Mouse (Mus musculus): ENCODE measurements around the gene C1qtnf12. TPM values are rescaled to one million over a fixed set of nuclear protein-coding genes. Genes with fewer than 3 reads are reported as not detected.

C1qtnf12 gene
- 18.9 and 23.8 TPM in 2 replicates for polyA plus RNA-seq (2016; fragmentation: Nextera tagmentation; extraction: Ambion mirVana)

DNA sequence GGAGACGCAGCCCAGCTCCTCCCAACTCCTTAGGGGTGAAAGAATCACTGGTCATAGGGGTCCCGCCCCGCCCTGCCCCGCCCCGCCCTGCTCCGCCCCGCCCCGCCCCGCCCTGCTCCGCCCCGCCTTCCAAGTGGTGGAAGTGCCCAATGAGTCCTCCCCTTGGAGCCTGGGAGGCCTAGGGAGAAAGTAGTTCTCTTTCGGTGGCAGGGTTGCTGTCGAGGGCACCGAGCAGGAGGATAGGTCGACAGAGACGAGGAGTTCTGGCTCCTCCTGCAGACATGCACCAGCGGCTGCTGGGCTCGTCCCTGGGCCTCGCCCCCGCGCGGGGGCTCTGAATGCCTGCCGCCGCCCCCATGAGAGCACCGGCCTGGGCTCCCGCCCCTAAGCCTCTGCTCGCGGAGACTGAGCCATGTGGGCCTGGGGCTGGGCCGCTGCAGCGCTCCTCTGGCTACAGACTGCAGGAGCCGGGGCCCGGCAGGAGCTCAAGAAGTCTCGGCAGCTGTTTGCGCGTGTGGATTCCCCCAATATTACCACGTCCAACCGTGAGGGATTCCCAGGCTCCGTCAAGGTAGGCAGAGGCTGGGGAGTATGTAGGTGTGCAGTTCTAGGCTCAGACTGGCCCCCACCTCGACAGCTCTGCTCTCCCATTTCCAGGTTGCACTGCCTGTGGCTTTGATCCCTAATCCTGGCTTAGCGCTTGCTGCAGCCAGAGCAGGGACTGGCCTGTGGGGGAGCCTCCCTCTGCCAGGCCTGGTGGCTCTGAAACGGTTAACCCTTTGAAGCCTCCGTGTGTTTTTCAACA, at the start of gene C1qtnf12:
Gene C1qtnf12 (plus strand): TSS at position 152 of the 805 bp plus-strand sequence.
- peaks cover 26% of the 10 kb centered on the region for H3K4me1 ChIP-seq
- DNase-seq (ENCODE audit: low spot score), result peak; percentile 65
- peaks cover 58% of the 10 kb centered on the region for H3K36me3 ChIP-seq
- H3K4me3 ChIP-seq, result peak within 1 kb of the TSS; percentile 65
- H3K27me3 ChIP-seq (ENCODE audit: low read depth, poor library complexity, severe bottlenecking), result no peaks in the 10 kb centered on the region
- peak within 1 kb of the TSS; percentile 83 for H3K27ac ChIP-seq (replicated peaks)
- no peaks in the 10 kb centered on the region for H3K9me3 ChIP-seq (replicated peaks)
- WGBS, result under 1% methylated on average over 42 of the region's 42 CpGs

- WGBS, result 80% methylated on average over 1 of the region's 1 CpGs
Observed at GRCm38 (mm10) chr4:155932031-155932430, 30.1 kb upstream of the C1qtnf12 start.

DNA sequence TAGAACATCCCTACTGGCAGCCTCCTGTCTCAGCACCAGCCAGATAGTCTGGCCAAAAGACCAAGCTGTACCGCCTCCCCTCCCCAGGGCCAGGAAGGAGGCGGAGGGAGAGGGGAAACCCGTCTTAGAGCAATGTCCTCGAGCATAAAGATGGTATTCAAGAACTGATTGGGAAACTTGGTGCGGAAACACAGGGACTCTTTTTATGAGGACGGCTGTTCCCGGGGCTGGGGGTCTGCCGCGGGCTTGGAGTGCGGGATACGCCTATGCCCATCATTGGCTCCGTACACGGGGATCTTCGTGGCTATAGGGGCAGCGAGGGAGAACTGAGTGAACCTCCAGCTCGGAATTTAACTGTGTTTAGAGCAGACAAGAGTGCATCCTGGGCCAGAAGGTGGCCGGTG, 19.1 kb upstream of the C1qtnf12 start:
- Histone ChIP-seq H3K4me1 (peaks cover 23% of the 10 kb centered on the region), H3K36me3 (peaks cover 24% of the 10 kb centered on the region), H3K4me3 (peak overlapping the region; percentile 98), H3K27me3 (ENCODE audit: low read depth, poor library complexity, severe bottlenecking) (no peaks in the 10 kb centered on the region), H3K27ac (replicated peaks) (peak overlapping the region; percentile 93), H3K9me3 (replicated peaks) (no peaks in the 10 kb centered on the region)
- no peak for DNase-seq (ENCODE audit: low spot score)
- WGBS, result 1% methylated on average over 17 of the region's 17 CpGs

More at GRCm38 (mm10) chr4:155932031-155932430, 30.1 kb upstream of the C1qtnf12 start:
- H3K36me3 ChIP-seq, result no peaks in the 10 kb centered on the region
- no peaks in the 10 kb centered on the region for H3K27me3 ChIP-seq (ENCODE audit: low read depth, poor library complexity, severe bottlenecking)
- peaks cover 10% of the 10 kb centered on the region for H3K4me1 ChIP-seq
- no peak overlapping the region for H3K4me3 ChIP-seq
- no peak for DNase-seq (ENCODE audit: low spot score)
- H3K27ac ChIP-seq (replicated peaks), result no peak overlapping the region
- H3K9me3 ChIP-seq (replicated peaks), result no peaks in the 10 kb centered on the region

- under 1% methylated on average over 80 of the region's 85 CpGs for WGBS
- Histone ChIP-seq H3K4me1 (peaks cover 23% of the 10 kb centered on the region), H3K36me3 (peaks cover 30% of the 10 kb centered on the region), H3K27me3 (ENCODE audit: low read depth, poor library complexity, severe bottlenecking) (no peaks in the 10 kb centered on the region), H3K9me3 (replicated peaks) (no peaks in the 10 kb centered on the region), H3K4me3 (peak within 1 kb of the TSS; percentile 98), H3K27ac (replicated peaks) (peak within 1 kb of the TSS; percentile 93)
- DNase-seq (ENCODE audit: low spot score), result peak; percentile 98
Observed at GRCm38 (mm10) chr4:155943534-155944249, 18.4 kb upstream of the C1qtnf12 start, which contains the start of gene Ube2j2. Gene Ube2j2 (plus strand): TSS chr4:155943831.

DNA sequence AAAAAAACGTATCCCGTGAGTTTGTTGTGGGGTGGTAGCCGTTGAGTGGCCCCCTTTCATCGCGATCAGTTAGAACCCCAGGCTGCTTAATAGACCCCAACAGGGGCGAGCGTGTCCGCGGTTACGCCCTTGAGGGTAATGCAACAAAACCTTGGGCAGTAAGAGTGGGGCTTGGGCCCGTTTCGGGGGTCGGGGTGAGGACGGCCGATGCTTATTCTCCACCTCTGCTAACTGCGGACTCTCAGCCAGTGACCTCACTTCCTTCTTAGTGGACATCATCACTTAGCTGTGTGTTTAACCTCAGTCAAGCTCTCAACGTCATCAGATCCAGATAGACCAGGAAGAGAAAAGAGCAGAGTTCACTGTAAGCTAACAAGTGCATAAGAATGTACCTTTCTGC, 17.8 kb upstream of the C1qtnf12 start:
- Histone ChIP-seq H3K27me3 (ENCODE audit: low read depth, poor library complexity, severe bottlenecking) (no peaks in the 10 kb centered on the region), H3K9me3 (replicated peaks) (no peaks in the 10 kb centered on the region), H3K36me3 (peaks cover 36% of the 10 kb centered on the region), H3K27ac (replicated peaks) (peak overlapping the region; percentile 93), H3K4me1 (peaks cover 23% of the 10 kb centered on the region), H3K4me3 (peak overlapping the region; percentile 98)
- no peak for DNase-seq (ENCODE audit: low spot score)
- under 1% methylated on average over 17 of the region's 17 CpGs for WGBS

- Histone ChIP-seq H3K9me3 (replicated peaks) (no peaks in the 10 kb centered on the region), H3K4me3 (no peak overlapping the region), H3K4me1 (peaks cover 23% of the 10 kb centered on the region), H3K27ac (replicated peaks) (no peak overlapping the region), H3K27me3 (ENCODE audit: low read depth, poor library complexity, severe bottlenecking) (no peaks in the 10 kb centered on the region), H3K36me3 (peaks cover 64% of the 10 kb centered on the region)
- no peak for DNase-seq (ENCODE audit: low spot score)
Observed at GRCm38 (mm10) chr4:155947094-155947493, 15.0 kb upstream of the C1qtnf12 start.

DNA sequence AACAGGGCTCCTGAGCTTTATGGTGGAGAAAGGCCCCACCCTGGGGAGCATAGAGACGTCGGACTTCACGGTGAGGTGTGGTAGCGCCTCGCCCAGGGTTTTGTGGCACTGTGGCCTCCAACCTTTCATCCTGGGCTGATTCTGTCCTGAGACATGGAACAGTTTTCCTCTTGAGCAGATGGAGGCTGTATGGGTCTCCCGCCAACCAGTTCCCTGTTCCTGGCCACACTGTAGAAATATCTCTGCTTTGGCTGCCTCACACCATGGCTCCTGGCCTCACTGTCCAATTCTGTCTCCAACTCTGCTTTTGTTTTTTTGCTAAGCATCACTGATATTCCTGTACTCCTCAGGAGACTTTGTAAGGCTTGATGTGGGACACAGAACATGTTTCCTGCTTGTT, 6.6 kb upstream of the C1qtnf12 start:
- Histone ChIP-seq H3K9me3 (replicated peaks) (no peaks in the 10 kb centered on the region), H3K4me1 (no peaks in the 10 kb centered on the region), H3K4me3 (no peak overlapping the region), H3K27me3 (ENCODE audit: low read depth, poor library complexity, severe bottlenecking) (no peaks in the 10 kb centered on the region), H3K36me3 (peaks cover 90% of the 10 kb centered on the region), H3K27ac (replicated peaks) (no peak overlapping the region)
- 92% methylated on average over 6 of the region's 6 CpGs for WGBS
- no peak for DNase-seq (ENCODE audit: low spot score)

DNA sequence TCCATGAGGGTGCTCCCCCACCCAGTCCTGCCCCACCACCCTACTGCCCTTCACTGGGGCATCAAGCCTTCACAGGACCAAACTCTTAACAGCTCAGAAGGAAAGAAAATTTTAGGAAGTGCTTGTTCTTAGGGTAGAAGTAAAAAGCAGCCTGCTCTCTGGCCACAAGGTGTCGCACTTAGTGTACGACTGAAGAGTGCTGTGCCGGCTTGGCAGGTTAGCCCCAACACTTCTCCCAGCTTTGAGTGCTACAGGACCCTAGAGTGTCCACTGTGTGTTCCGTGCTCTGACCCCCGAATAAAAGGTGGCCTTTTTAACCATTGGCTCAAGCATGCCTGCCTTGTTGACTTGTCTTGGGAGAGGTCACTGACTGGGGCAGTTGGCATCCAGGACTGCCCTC, 2.8 kb upstream of the C1qtnf12 start:
- DNase-seq (ENCODE audit: low spot score), result peak; percentile 75
- H3K27me3 ChIP-seq (ENCODE audit: low read depth, poor library complexity, severe bottlenecking), result no peaks in the 10 kb centered on the region
- WGBS, result 10% methylated on average over 5 of the region's 5 CpGs
- H3K4me3 ChIP-seq, result no peak overlapping the region
- peaks cover 26% of the 10 kb centered on the region for H3K4me1 ChIP-seq
- H3K36me3 ChIP-seq, result peaks cover 64% of the 10 kb centered on the region
- no peak overlapping the region for H3K27ac ChIP-seq (replicated peaks)
- no peaks in the 10 kb centered on the region for H3K9me3 ChIP-seq (replicated peaks)

GRCm38 (mm10) chr4:155963106-155963505, 988 bp downstream of the C1qtnf12 start:
- Histone ChIP-seq H3K27ac (replicated peaks) (peak overlapping the region; percentile 83; the same call in 1 of the 2 replicates), H3K4me3 (peak overlapping the region; percentile 65), H3K27me3 (ENCODE audit: low read depth, poor library complexity, severe bottlenecking) (no peaks in the 10 kb centered on the region), H3K9me3 (replicated peaks) (no peaks in the 10 kb centered on the region), H3K4me1 (peaks cover 26% of the 10 kb centered on the region), H3K36me3 (peaks cover 51% of the 10 kb centered on the region)
- DNase-seq (ENCODE audit: low spot score), result no peak
- 50% methylated on average over 7 of the region's 7 CpGs for WGBS

DNA sequence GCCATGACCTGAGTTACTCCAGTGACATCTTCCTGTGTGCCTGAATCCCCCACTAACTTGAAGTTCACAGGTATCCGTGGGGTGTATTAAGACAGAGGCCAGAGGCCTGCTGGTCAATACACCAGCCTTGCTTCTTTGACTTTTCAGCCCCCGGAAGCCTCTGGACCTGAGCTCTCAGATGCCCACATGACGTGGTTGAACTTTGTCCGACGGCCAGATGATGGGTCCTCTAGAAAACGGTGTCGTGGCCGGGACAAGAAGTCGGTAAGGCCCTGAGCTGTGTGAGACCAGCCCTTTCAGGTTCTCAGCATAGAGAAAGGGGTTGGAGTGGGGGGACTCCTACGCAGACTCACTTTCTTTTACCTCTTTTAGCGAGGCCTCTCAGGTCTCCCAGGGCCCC, 2.3 kb downstream of the C1qtnf12 start:
- Histone ChIP-seq H3K4me3 (no peak overlapping the region), H3K36me3 (peaks cover 39% of the 10 kb centered on the region), H3K27ac (replicated peaks) (no peak overlapping the region), H3K4me1 (peaks cover 26% of the 10 kb centered on the region), H3K27me3 (ENCODE audit: low read depth, poor library complexity, severe bottlenecking) (no peaks in the 10 kb centered on the region), H3K9me3 (replicated peaks) (no peaks in the 10 kb centered on the region)
- DNase-seq (ENCODE audit: low spot score), result no peak
- 94% methylated on average over 11 of the region's 11 CpGs for WGBS

- Histone ChIP-seq H3K4me3 (no peak overlapping the region), H3K27ac (replicated peaks) (no peak overlapping the region), H3K9me3 (replicated peaks) (no peaks in the 10 kb centered on the region), H3K4me1 (peaks cover 9% of the 10 kb centered on the region), H3K36me3 (peaks cover 26% of the 10 kb centered on the region), H3K27me3 (ENCODE audit: low read depth, poor library complexity, severe bottlenecking) (no peaks in the 10 kb centered on the region)
- no peak for DNase-seq (ENCODE audit: low spot score)
- 86% methylated on average over 13 of the region's 13 CpGs for WGBS
Observed at GRCm38 (mm10) chr4:155969043-155969653, 7.0 kb downstream of the C1qtnf12 start.

DNA sequence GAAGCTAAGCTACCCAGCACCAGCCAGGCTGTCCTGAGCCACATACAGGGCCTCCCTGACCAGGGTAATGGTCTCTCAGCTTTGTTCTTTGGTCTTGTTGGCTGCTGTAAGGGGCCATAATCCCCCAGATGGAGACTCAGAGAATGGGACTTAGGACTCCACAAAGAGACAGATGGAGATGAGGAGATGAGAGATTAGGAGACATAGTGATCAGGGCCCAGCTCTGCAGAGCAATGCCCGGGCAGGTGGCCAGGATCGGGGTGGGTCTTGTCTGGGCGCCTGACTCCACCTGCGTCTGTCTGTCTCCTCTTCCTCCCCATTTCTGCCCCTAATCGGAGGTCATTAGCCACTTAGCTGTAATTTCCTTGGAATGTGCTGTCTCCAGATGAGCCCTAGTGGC, 8.2 kb downstream of the C1qtnf12 start:
- no peak overlapping the region for H3K4me3 ChIP-seq
- H3K9me3 ChIP-seq (replicated peaks), result no peaks in the 10 kb centered on the region
- no peak overlapping the region for H3K27ac ChIP-seq (replicated peaks)
- H3K27me3 ChIP-seq (ENCODE audit: low read depth, poor library complexity, severe bottlenecking), result no peaks in the 10 kb centered on the region
- 83% methylated on average over 5 of the region's 5 CpGs for WGBS
- peaks cover 9% of the 10 kb centered on the region for H3K4me1 ChIP-seq
- peaks cover 14% of the 10 kb centered on the region for H3K36me3 ChIP-seq
- no peak for DNase-seq (ENCODE audit: low spot score)
